Mouse (Mus musculus) hindbrain, embryonic 12.5 days (tissue): ENCODE results near the gene Gm28042. TPM values are rescaled to one million over a fixed set of nuclear protein-coding genes. Genes with fewer than 3 reads are reported as not detected.

ENCODE experiments used
- ATAC-seq: fragments of 200-750 bp; cut with Nextera tagmentation; 2 replicates; pipeline ENCODE4 v1.8.0; 2017; ENCODE audit warnings: moderate TSS enrichment; ENCODE audit not compliant: low FRiP score
- H3K27ac ChIP-seq: fragments of 300-500 bp; sonication (generic); 2 replicates; pipeline ENCODE4 v1.5.1; 2016; ENCODE audit warnings: mild to moderate bottlenecking
- H3K27me3 ChIP-seq: fragments of 300-500 bp; sonication (generic); 2 replicates; pipeline ENCODE4 v1.6.1; 2016; ENCODE audit warnings: mild to moderate bottlenecking
- H3K36me3 ChIP-seq: fragments of 300-500 bp; sonication (generic); 2 replicates; pipeline ENCODE4 v1.6.1; 2016; ENCODE audit warnings: mild to moderate bottlenecking
- H3K4me1 ChIP-seq: fragments of 300-500 bp; sonication (generic); 2 replicates; pipeline ENCODE4 v1.6.1; 2016
- H3K4me2 ChIP-seq: fragments of 300-500 bp; sonication (generic); replicated peaks from 2 replicates; pipeline ENCODE4 v1.6.1; 2016; ENCODE audit warnings: mild to moderate bottlenecking
- H3K4me3 ChIP-seq: fragments of 300-500 bp; sonication (generic); 2 replicates; pipeline ENCODE4 v1.5.1; 2016; ENCODE audit warnings: mild to moderate bottlenecking
- H3K9ac ChIP-seq: fragments of 300-500 bp; sonication (generic); 2 replicates; pipeline ENCODE4 v1.6.1; 2016; ENCODE audit warnings: mild to moderate bottlenecking, moderate library complexity
- H3K9me3 ChIP-seq: fragments of 300-500 bp; sonication (generic); replicated peaks from 2 replicates; pipeline ENCODE4 v1.6.1; 2016; ENCODE audit warnings: mild to moderate bottlenecking
- WGBS: fragments of 180-500 bp; shearing (Covaris S2); methylation state at CpG from one replicate; pipeline ENCODE4 v1.1.7; 2016; 5-methylcytosine and 5-hydroxymethylcytosine counted together
- polyA plus RNA-seq: library from polyadenylated mRNA; unstranded; fragments of >200 nt; fragmentation: Nextera tagmentation; extraction: Ambion mirVana; gene quantifications from 2 replicates; pipeline ENCODE4 v1.2.1, GENCODE M21; 2016

Gene Gm28042
- polyA plus RNA-seq, 1 experiment from 2014 or later = 6.1 TPM

DNA sequence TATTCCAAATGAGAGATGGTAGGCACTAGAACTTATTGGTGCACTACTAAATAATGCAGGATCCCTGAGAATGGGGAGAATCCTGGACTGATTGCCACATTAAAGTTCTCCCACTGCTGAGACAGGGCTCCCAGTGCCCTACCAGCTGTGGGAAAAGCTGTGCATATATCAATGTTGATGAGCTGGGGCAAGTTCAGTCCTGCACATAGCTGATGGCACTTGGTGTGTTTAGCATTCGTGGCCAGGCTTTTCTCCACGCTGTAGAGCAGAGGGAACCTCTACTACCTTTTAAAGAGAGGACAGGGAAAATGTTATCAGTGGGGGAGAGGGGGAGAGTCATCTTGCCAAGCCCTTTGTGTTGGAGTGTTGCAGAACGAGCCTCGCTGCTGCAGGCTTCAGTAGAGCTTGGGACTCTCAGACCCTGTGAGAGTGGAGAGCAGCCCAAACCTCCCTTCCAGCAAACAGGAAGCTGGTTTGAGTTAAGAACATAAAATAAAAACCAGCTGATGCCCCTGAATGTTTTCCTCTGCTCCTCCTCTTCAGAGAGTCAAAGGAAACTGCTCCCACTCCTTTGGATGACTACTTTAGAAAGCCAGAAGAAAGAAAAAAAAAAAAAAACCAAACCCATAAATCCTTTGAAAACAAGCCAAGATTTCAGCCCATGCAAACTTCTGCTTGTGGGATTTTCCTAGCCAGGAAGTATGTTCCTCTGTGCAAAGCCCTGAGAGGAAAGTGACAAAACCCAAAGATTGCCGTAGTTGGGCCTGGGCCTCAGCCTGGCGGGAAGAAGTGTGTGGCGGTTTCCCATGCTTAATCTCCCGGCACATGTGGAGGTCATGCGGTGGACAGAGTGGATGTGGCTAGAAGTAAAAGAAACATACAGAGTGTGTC is 31.7 kb upstream of the Gm28042 start:
- Histone ChIP-seq H3K27me3 (no peaks in the 10 kb centered on the region), H3K4me2 (no peak overlapping the region), H3K9me3 (no peaks in the 10 kb centered on the region), H3K36me3 (peaks cover 5% of the 10 kb centered on the region; the same call in 1 of the 2 replicates), H3K27ac (0 out of 2 replicates have a peak overlapping the region, but pooled peaks have one; percentile 46), H3K4me3 (no peak overlapping the region), H3K4me1 (no peaks in the 10 kb centered on the region; the same call in none of the 2 replicates), H3K9ac (no peak overlapping the region)
- no peak for ATAC-seq
- WGBS = 66% methylated on average over 9 of the region's 9 CpGs

DNA sequence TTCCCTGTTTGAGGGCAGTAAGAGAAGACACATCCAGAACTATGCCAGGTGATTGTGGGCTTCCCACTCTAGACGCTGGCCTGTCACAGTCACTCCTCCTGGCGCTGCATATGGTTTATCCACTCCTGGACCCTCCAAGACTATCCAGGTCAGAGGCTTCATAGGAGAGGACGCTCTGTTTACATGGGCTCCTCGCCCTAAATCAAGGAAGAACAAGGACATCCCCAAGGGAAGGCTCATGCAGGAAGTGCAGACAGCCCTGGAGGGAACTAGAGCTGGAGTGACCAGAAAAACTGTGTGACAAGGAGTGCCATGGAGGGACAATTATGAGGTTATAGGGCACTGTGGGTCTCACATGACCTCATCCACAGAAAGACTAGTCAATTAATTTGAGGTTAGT is 29.9 kb upstream of the Gm28042 start:
- H3K4me2 ChIP-seq = no peak overlapping the region
- H3K27me3 ChIP-seq = no peaks in the 10 kb centered on the region

DNA sequence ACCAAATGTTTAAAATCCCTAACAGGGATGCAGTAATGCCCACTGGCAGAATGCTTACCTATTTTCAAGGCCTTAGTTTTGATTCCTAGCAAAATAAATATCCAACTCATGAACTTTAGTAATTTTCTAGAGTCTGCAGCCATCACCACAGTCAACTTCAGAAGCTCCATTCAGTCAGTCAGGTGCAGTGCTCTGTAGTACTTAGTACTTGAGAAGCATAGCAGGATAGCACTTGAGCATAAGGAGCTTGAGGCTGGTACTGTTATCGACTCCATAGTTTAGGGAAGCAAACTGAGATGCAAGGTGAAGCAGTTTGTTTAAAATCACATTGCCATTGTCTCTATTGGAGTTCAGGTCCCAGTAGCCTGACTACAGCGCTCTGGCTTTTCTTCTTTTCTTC is 27.6 kb upstream of the Gm28042 start:
- H3K9me3 ChIP-seq = no peaks in the 10 kb centered on the region
- no peak overlapping the region for H3K27ac ChIP-seq
- no peaks in the 10 kb centered on the region for H3K27me3 ChIP-seq
- no peak overlapping the region for H3K4me2 ChIP-seq
- peaks cover 5% of the 10 kb centered on the region for H3K4me1 ChIP-seq
- no peak for ATAC-seq
- 0 out of 2 replicates have a peak, but pooled peaks cover 5% of the 10 kb centered on the region for H3K36me3 ChIP-seq
- no peak overlapping the region for H3K4me3 ChIP-seq
- 88% methylated on average over 2 of the region's 2 CpGs for WGBS
- no peak overlapping the region for H3K9ac ChIP-seq

More for the DNA sequence above, 29.9 kb upstream of the Gm28042 start:
- ATAC-seq = no peak
- Histone ChIP-seq H3K4me3 (no peak overlapping the region), H3K36me3 (0 out of 2 replicates have a peak, but pooled peaks cover 5% of the 10 kb centered on the region), H3K27ac (no peak overlapping the region), H3K4me1 (peaks cover 5% of the 10 kb centered on the region), H3K9me3 (no peaks in the 10 kb centered on the region), H3K9ac (no peak overlapping the region)
- 89% methylated on average over 4 of the region's 4 CpGs for WGBS

DNA sequence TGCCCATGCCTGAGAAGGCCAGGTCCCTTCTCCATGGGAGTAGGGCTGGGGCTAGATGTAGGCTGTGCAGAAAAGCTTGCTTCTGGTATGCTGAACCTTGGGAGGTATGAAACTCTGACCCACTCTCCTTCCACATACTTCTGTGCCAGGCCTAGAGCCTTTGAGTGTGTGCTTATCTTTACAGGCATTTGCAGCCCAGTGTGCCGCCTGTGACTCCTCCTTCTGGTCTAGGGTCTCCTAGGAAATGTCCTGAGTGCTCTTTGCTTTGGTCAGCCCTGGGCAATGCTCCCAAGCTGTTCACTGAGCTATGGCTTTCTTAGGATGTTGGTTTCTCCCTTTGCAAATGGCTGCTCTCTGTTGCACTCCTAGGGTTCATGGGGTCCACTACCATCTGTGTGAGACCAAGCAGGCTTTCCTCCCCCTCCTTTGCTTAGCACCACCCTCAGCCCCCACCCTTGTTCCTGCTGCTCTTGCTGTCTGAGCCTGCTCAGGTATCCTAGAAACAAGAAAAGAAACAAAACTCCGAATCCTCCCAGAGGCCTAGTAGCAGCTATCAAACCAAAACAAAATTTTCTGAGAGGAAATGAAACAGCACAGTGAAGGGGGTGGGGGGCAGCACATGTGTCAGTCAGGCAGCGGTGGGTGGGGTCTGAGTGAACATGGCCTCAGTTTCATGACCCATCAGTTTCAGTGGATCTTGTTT is 26.3 kb upstream of the Gm28042 start:
- ATAC-seq = no peak
- Histone ChIP-seq H3K9me3 (no peaks in the 10 kb centered on the region), H3K9ac (no peak overlapping the region), H3K4me2 (no peak overlapping the region), H3K36me3 (0 out of 2 replicates have a peak, but pooled peaks cover 5% of the 10 kb centered on the region), H3K4me3 (no peak overlapping the region), H3K27ac (no peak overlapping the region), H3K4me1 (peaks cover 5% of the 10 kb centered on the region; the same call in 1 of the 2 replicates), H3K27me3 (no peaks in the 10 kb centered on the region)
- WGBS = 73% methylated on average over 3 of the region's 3 CpGs

DNA sequence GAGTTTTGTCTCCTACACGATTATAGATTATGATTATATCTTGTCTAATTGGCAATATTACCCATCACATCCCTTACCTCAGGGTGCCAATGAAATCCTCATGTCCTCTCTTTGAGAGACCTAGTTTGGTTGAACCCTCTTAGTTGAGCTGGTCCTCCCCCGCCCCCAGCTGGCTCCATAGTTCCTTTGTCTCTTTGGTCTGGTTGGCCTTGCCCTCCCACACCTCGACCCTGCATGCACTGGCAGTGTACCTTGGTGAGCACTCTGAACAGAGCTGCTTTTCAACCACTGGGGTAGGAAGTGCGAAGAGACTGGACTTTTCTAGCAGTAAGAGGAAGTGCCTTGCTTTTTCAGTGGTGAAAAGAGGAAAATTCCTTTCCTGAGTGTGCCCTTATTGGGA is 25.3 kb upstream of the Gm28042 start:
- 62% methylated on average over 4 of the region's 4 CpGs for WGBS
- Histone ChIP-seq H3K9ac (no peak overlapping the region), H3K4me2 (no peak overlapping the region), H3K27me3 (no peaks in the 10 kb centered on the region), H3K27ac (no peak overlapping the region), H3K36me3 (0 out of 2 replicates have a peak, but pooled peaks cover 5% of the 10 kb centered on the region), H3K9me3 (no peaks in the 10 kb centered on the region), H3K4me3 (no peak overlapping the region), H3K4me1 (peaks cover 5% of the 10 kb centered on the region; the same call in 1 of the 2 replicates)
- no peak for ATAC-seq

DNA sequence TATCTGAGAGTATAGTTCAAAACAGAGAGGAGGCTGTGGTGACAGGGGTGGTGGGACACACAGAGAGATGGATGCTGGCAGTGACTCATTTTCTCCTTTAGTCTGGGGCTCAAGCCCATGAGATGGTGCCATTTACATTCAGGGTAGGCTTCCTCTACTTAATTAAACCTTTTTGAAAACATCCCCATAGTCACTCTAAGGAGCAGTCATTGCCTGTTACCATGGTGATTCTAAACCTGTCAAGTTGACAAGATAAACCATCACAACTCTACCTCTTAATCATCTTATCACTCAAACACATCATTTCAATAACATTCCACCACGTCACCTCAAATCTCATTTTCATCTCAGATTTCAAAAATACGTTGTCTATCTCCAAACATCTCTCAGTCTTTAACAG is 23.3 kb upstream of the Gm28042 start:
- 0 out of 2 replicates have a peak, but pooled peaks cover under 1% of the 10 kb centered on the region for H3K36me3 ChIP-seq
- H3K4me3 ChIP-seq = no peak overlapping the region
- H3K9me3 ChIP-seq = no peaks in the 10 kb centered on the region
- H3K4me1 ChIP-seq = peaks cover 5% of the 10 kb centered on the region; the same call in 1 of the 2 replicates
- no peaks in the 10 kb centered on the region for H3K27me3 ChIP-seq
- no peak for ATAC-seq
- 91% methylated on average over 2 of the region's 2 CpGs for WGBS
- no peak overlapping the region for H3K27ac ChIP-seq
- no peak overlapping the region for H3K9ac ChIP-seq
- H3K4me2 ChIP-seq = no peak overlapping the region

DNA sequence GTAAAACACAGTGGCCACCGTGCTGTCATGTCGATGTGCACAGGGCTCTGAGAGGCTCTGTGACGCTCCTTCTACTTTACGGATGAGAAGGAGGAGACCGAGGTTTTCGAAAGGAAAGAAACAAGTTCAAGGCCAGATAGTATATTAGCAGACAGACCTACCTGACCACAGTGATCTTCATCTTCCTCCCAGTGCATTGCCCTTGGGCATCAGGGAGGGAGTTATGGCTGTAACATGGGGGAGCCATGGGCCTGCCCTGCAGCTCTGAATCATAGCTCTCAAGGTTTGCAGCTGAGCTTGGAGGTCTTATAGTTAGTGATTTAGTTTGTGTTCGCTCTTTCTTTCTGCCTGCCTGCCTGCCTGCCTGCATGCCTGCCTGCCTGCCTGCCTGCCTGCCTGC is 20.6 kb upstream of the Gm28042 start:
- Histone ChIP-seq H3K36me3 (no peaks in the 10 kb centered on the region), H3K9me3 (no peaks in the 10 kb centered on the region), H3K4me1 (no peaks in the 10 kb centered on the region), H3K27me3 (no peaks in the 10 kb centered on the region), H3K9ac (no peak overlapping the region), H3K4me2 (no peak overlapping the region), H3K4me3 (no peak overlapping the region), H3K27ac (no peak overlapping the region)
- no peak for ATAC-seq
- 92% methylated on average over 7 of the region's 7 CpGs for WGBS

DNA sequence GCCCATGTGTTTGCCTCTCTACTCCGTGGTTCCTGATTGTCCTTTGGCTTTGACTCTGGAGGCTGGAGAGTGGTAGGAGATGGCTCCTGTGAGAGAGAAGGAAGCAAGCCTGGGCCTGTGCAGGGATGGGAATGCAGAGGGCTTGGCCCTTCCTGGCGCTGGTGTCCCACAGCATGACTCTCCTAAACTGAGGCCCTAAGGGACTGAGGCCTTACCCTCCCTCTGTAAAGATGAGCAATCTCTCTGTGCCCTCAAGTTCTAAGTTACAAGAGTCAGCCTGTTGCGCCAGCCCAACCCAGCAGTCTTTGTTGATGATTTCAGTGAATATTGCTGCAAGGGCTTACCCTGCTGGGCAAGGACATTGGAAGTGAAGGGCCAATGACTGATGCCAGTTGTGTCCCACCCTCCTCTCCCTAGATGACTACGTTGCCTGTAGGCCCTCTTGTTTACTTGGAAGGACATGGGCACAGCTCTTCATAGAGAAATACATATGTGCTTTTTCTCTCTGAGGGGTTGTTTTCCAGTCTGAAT is 19.5 kb upstream of the Gm28042 start:
- Histone ChIP-seq H3K4me3 (no peak overlapping the region), H3K27me3 (no peaks in the 10 kb centered on the region), H3K36me3 (0 out of 2 replicates have a peak, but pooled peaks cover 3% of the 10 kb centered on the region), H3K9ac (no peak overlapping the region), H3K4me2 (no peak overlapping the region), H3K9me3 (no peaks in the 10 kb centered on the region), H3K27ac (no peak overlapping the region), H3K4me1 (no peaks in the 10 kb centered on the region)
- no peak for ATAC-seq
- 75% methylated on average over 4 of the region's 4 CpGs for WGBS

DNA sequence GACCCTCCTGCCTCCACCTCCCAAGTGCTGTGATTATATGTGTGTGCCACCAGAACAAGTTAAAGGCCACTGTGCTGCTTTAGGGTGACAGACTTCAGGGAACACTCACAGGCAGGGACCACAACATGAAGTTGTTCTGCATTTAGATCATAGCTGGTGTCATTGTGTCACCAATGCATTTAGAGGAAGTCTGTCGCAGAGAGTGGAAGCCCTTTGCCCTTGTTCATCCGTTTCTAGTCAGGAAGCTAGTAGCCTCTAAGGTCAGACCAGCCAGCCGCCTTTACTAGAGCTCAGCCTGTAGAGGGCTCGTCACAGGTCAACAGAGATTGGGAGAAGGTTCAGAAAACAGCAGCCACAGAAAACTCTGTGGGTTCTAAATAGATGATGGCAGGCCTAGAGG is 18.6 kb upstream of the Gm28042 start:
- no peak overlapping the region for H3K9ac ChIP-seq
- no peaks in the 10 kb centered on the region for H3K4me1 ChIP-seq
- H3K9me3 ChIP-seq = no peaks in the 10 kb centered on the region
- no peak overlapping the region for H3K4me3 ChIP-seq
- no peak overlapping the region for H3K4me2 ChIP-seq
- ATAC-seq = no peak
- no peaks in the 10 kb centered on the region for H3K27me3 ChIP-seq
- H3K36me3 ChIP-seq = peaks cover 9% of the 10 kb centered on the region; the same call in 1 of the 2 replicates
- H3K27ac ChIP-seq = no peak overlapping the region
- 63% methylated on average over 4 of the region's 4 CpGs for WGBS

DNA sequence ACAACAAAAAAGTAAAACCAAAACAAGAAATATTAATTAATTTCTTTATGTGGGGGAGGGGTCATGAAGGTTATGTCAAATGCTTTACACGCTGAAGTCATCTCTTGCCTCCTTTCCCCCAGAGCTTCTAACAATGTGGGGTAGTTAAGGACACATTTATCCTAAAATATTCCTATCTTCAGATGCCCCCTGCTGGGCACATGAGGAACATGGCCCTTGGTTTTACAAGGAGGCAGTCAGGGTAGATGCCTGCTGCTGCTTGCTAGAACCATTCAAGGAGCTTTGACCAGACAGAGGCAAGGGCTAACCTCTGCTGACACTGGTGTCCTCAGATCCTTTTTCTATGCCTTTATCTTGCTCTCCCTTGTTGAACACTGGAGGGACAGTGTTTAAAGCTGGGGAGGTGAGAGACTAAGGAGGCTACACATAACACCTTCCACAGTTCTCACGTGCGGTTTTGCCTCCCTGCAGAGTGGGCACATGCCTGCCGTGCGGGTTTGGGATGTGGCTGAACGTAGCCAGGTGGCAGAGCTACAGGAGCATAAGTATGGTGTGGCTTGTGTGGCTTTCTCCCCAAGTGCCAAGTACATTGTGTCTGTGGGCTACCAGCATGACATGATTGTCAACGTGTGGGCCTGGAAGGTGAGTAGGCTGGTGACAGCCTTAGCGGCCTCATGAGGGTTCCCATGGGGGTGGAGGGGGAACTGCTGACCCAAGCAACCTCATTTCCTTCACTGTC is 15.7 kb upstream of the Gm28042 start:
- 79% methylated on average over 8 of the region's 8 CpGs for WGBS
- H3K4me2 ChIP-seq = no peak overlapping the region
- H3K27ac ChIP-seq = no peak overlapping the region
- H3K27me3 ChIP-seq = no peaks in the 10 kb centered on the region
- no peaks in the 10 kb centered on the region for H3K9me3 ChIP-seq
- no peak for ATAC-seq
- H3K36me3 ChIP-seq = peaks cover 19% of the 10 kb centered on the region; the same call in 1 of the 2 replicates
- H3K4me1 ChIP-seq = no peaks in the 10 kb centered on the region
- no peak overlapping the region for H3K9ac ChIP-seq
- H3K4me3 ChIP-seq = no peak overlapping the region

DNA sequence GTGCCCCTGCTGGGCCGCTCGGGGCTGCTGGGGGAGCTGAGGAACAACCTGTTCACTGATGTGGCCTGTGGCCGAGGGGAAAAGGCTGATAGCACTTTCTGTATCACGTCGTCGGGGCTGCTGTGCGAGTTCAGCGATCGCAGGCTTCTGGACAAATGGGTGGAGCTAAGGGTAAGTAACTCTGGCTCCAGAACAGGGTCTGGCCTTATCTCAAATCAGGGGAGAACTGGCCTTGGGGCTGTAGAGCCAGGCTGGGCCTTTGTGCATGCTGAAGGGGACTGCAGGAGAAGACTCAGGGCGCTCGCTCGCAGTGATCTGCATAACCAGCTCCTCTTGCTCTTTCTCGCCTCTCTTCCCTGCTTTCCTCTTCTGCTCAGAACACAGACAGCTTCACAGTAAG is 14.4 kb upstream of the Gm28042 start:
- ATAC-seq = no peak
- Histone ChIP-seq H3K9me3 (no peaks in the 10 kb centered on the region), H3K27me3 (no peaks in the 10 kb centered on the region), H3K4me1 (no peaks in the 10 kb centered on the region), H3K4me3 (no peak overlapping the region), H3K9ac (no peak overlapping the region), H3K4me2 (no peak overlapping the region), H3K27ac (no peak overlapping the region), H3K36me3 (peaks cover 32% of the 10 kb centered on the region)
- WGBS = 87% methylated on average over 13 of the region's 13 CpGs
